Mouse (Mus musculus): ENCODE data around the gene Fam89a. TPM values are rescaled to one million over a fixed set of nuclear protein-coding genes. Genes with fewer than 3 reads are reported as not detected.

Fam89a gene
- total and polyA plus RNA-seq, 2 experiments = 2.8 to 17.4 TPM

- Histone ChIP-seq H3K4me3 (ENCODE audit: insufficient read depth, low read depth, low read length) (no peak overlapping the region), H3K4me1 (ENCODE audit: control insufficient read depth, insufficient read depth, low read length) (peaks cover 13% of the 10 kb centered on the region), H3K79me2 (ENCODE audit: control insufficient read depth, insufficient read depth, low read length) (peaks cover 23% of the 10 kb centered on the region; the same call in 1 of the 2 replicates), H3K9ac (ENCODE audit: low read depth, low read length) (no peak overlapping the region), H3K27me3 (ENCODE audit: control insufficient read depth, insufficient read depth, low read length) (no peaks in the 10 kb centered on the region), H3K27ac (replicated peaks; ENCODE audit: insufficient read depth, low read depth, low read length) (no peak overlapping the region), H3K36me3 (ENCODE audit: control insufficient read depth, insufficient read depth, low read length) (peaks cover 2% of the 10 kb centered on the region; the same call in 1 of the 2 replicates)
- TF ChIP-seq POLR2A (IDR thresholded peaks at IDR 0.05; ENCODE audit: extremely low read depth, insufficient read depth, low read length) (no peak), CTCF (IDR thresholded peaks at IDR 0.05; ENCODE audit: low read depth, low read length) (no peak)
- WGBS = 75% methylated on average over 7 of the region's 7 CpGs
- peak; percentile 58 for DNase-seq (ENCODE audit: extremely low read depth, low read depth, low spot score)
Observed at GRCm38 (mm10) chr8:124724301-124724700, 27.3 kb downstream of the Fam89a start.

GRCm38 (mm10) chr8:124721862-124722515 is 29.6 kb downstream of the Fam89a start, which contains the start of the genes Ttc13 and Arv1:
Ttc13 (minus strand) TSS chr8:124721983.
Arv1 (plus strand) TSS chr8:124722139.
- H3K9ac ChIP-seq (ENCODE audit: low read depth, low read length) = peak within 1 kb of the TSS; percentile 94
- peaks cover 2% of the 10 kb centered on the region; the same call in 1 of the 2 replicates for H3K36me3 ChIP-seq (ENCODE audit: control insufficient read depth, insufficient read depth, low read length)
- H3K27me3 ChIP-seq (ENCODE audit: control insufficient read depth, insufficient read depth, low read length) = no peaks in the 10 kb centered on the region
- DNase-seq (ENCODE audit: extremely low read depth, low read depth, low spot score) = peak; percentile 92
- H3K4me3 ChIP-seq (ENCODE audit: insufficient read depth, low read depth, low read length) = peak within 1 kb of the TSS; percentile 97
- peaks cover 13% of the 10 kb centered on the region for H3K4me1 ChIP-seq (ENCODE audit: control insufficient read depth, insufficient read depth, low read length)
- TF ChIP-seq POLR2A (IDR thresholded peaks at IDR 0.05; ENCODE audit: extremely low read depth, insufficient read depth, low read length) (peak; percentile 34; the same call in 1 of the 2 replicates), CTCF (IDR thresholded peaks at IDR 0.05; ENCODE audit: low read depth, low read length) (no peak)
- peak within 1 kb of the TSS; percentile 70 for H3K27ac ChIP-seq (replicated peaks; ENCODE audit: insufficient read depth, low read depth, low read length)
- peaks cover 25% of the 10 kb centered on the region; the same call in 1 of the 2 replicates for H3K79me2 ChIP-seq (ENCODE audit: control insufficient read depth, insufficient read depth, low read length)
- WGBS = under 1% methylated on average over 59 of the region's 59 CpGs

GRCm38 (mm10) chr8:124720938-124721861 is 30.4 kb downstream of the Fam89a start:
- H3K27me3 ChIP-seq (ENCODE audit: control insufficient read depth, insufficient read depth, low read length) = no peaks in the 10 kb centered on the region
- H3K9ac ChIP-seq (ENCODE audit: low read depth, low read length) = peak overlapping the region; percentile 94
- H3K4me1 ChIP-seq (ENCODE audit: control insufficient read depth, insufficient read depth, low read length) = peaks cover 13% of the 10 kb centered on the region
- DNase-seq (ENCODE audit: extremely low read depth, low read depth, low spot score) = no peak
- H3K4me3 ChIP-seq (ENCODE audit: insufficient read depth, low read depth, low read length) = peak overlapping the region; percentile 93
- H3K36me3 ChIP-seq (ENCODE audit: control insufficient read depth, insufficient read depth, low read length) = no peaks in the 10 kb centered on the region
- 3% methylated on average over 31 of the region's 31 CpGs for WGBS
- H3K79me2 ChIP-seq (ENCODE audit: control insufficient read depth, insufficient read depth, low read length) = peaks cover 25% of the 10 kb centered on the region; the same call in 1 of the 2 replicates
- no peak overlapping the region for H3K27ac ChIP-seq (replicated peaks; ENCODE audit: insufficient read depth, low read depth, low read length)
- no peak for TF ChIP-seq CTCF (IDR thresholded peaks at IDR 0.05; ENCODE audit: low read depth, low read length)
- TF ChIP-seq POLR2A (IDR thresholded peaks at IDR 0.05; ENCODE audit: extremely low read depth, insufficient read depth, low read length) = no peak

- H3K9ac ChIP-seq (ENCODE audit: low read depth, low read length) = no peak overlapping the region
- peaks cover 25% of the 10 kb centered on the region; the same call in 1 of the 2 replicates for H3K79me2 ChIP-seq (ENCODE audit: control insufficient read depth, insufficient read depth, low read length)
- no peak overlapping the region for H3K4me3 ChIP-seq (ENCODE audit: insufficient read depth, low read depth, low read length)
- WGBS = 85% methylated on average over 7 of the region's 7 CpGs
- H3K4me1 ChIP-seq (ENCODE audit: control insufficient read depth, insufficient read depth, low read length) = peaks cover 17% of the 10 kb centered on the region
- H3K27ac ChIP-seq (replicated peaks; ENCODE audit: insufficient read depth, low read depth, low read length) = no peak overlapping the region
- H3K36me3 ChIP-seq (ENCODE audit: control insufficient read depth, insufficient read depth, low read length) = no peaks in the 10 kb centered on the region
- DNase-seq (ENCODE audit: extremely low read depth, low read depth, low spot score) = no peak
- no peak for TF ChIP-seq CTCF (IDR thresholded peaks at IDR 0.05; ENCODE audit: low read depth, low read length)
- no peak for TF ChIP-seq POLR2A (IDR thresholded peaks at IDR 0.05; ENCODE audit: extremely low read depth, insufficient read depth, low read length)
- no peaks in the 10 kb centered on the region for H3K27me3 ChIP-seq (ENCODE audit: control insufficient read depth, insufficient read depth, low read length)
Observed at GRCm38 (mm10) chr8:124720133-124720532, 31.5 kb downstream of the Fam89a start.

- no peak overlapping the region for H3K4me3 ChIP-seq (ENCODE audit: insufficient read depth, low read depth, low read length)
- H3K36me3 ChIP-seq (ENCODE audit: control insufficient read depth, insufficient read depth, low read length) = peaks cover 4% of the 10 kb centered on the region; the same call in 1 of the 2 replicates
- peak; percentile 81 for DNase-seq (ENCODE audit: extremely low read depth, low read depth, low spot score)
- H3K27me3 ChIP-seq (ENCODE audit: control insufficient read depth, insufficient read depth, low read length) = no peaks in the 10 kb centered on the region
- TF ChIP-seq POLR2A (IDR thresholded peaks at IDR 0.05; ENCODE audit: extremely low read depth, insufficient read depth, low read length) = no peak
- no peak for TF ChIP-seq CTCF (IDR thresholded peaks at IDR 0.05; ENCODE audit: low read depth, low read length)
- H3K9ac ChIP-seq (ENCODE audit: low read depth, low read length) = no peak overlapping the region
- no peak overlapping the region for H3K27ac ChIP-seq (replicated peaks; ENCODE audit: insufficient read depth, low read depth, low read length)
- peaks cover 7% of the 10 kb centered on the region; the same call in 1 of the 2 replicates for H3K4me1 ChIP-seq (ENCODE audit: control insufficient read depth, insufficient read depth, low read length)
- peaks cover 8% of the 10 kb centered on the region; the same call in 1 of the 2 replicates for H3K79me2 ChIP-seq (ENCODE audit: control insufficient read depth, insufficient read depth, low read length)
- 50% methylated on average over 8 of the region's 8 CpGs for WGBS
Observed at GRCm38 (mm10) chr8:124715736-124716135, 35.9 kb downstream of the Fam89a start.

Data from liver, adult 2 months (tissue).